Mouse (Mus musculus): ENCODE measurements at regions not wholly inside any gene's neighbourhood (a gene's known extent, or its start where the extent isn't known, plus 50 kb on each side); places are given as distances from the start of the nearest gene placed in this dataset.

- no peak for TF ChIP-seq POLR2A (IDR thresholded peaks at IDR 0.05; ENCODE audit: control insufficient read depth in 1 of 2, insufficient read depth in 1 of 2, low read depth in 1 of 2, low read length in 2 of 2, poor library complexity in 1 of 2)
- no peak for TF ChIP-seq JUND (IDR thresholded peaks at IDR 0.05; ENCODE audit: low read depth, low read length)
- no peak for TF ChIP-seq EP300 (IDR thresholded peaks at IDR 0.05; ENCODE audit: low read depth in 1 of 2, low read length in 2 of 2)
- no peak for TF ChIP-seq GATA1 (IDR thresholded peaks at IDR 0.05; ENCODE audit: low read depth, low read length)
- no peak for TF ChIP-seq MEF2A (IDR thresholded peaks at IDR 0.05; ENCODE audit: extremely low read depth, insufficient replicate concordance, low read depth, low read length, poor library complexity, severe bottlenecking)
- TF ChIP-seq ZNF384 (IDR thresholded peaks at IDR 0.05; ENCODE audit: low read depth, low read length), result no peak
- TF ChIP-seq CTCF (IDR thresholded peaks at IDR 0.05 in 2 of 3, conservative IDR thresholded peaks at IDR 0.05 in 1 of 3; ENCODE audit: control insufficient read depth in 1 of 3, insufficient read depth in 1 of 3, low read depth in 2 of 3, low read length in 3 of 3, poor library complexity in 1 of 3, severe bottlenecking in 1 of 3), result no peak
- no peak for TF ChIP-seq TCF12 (IDR thresholded peaks at IDR 0.05; ENCODE audit: low read depth, low read length)
These were observed 55.3 kb upstream of the Hdac4 start for GRCm38 (mm10) chr1:92250594-92251463.
